Comparison of ENCODE assay signal across 8 mouse cellular contexts in the genomic region with DNA sequence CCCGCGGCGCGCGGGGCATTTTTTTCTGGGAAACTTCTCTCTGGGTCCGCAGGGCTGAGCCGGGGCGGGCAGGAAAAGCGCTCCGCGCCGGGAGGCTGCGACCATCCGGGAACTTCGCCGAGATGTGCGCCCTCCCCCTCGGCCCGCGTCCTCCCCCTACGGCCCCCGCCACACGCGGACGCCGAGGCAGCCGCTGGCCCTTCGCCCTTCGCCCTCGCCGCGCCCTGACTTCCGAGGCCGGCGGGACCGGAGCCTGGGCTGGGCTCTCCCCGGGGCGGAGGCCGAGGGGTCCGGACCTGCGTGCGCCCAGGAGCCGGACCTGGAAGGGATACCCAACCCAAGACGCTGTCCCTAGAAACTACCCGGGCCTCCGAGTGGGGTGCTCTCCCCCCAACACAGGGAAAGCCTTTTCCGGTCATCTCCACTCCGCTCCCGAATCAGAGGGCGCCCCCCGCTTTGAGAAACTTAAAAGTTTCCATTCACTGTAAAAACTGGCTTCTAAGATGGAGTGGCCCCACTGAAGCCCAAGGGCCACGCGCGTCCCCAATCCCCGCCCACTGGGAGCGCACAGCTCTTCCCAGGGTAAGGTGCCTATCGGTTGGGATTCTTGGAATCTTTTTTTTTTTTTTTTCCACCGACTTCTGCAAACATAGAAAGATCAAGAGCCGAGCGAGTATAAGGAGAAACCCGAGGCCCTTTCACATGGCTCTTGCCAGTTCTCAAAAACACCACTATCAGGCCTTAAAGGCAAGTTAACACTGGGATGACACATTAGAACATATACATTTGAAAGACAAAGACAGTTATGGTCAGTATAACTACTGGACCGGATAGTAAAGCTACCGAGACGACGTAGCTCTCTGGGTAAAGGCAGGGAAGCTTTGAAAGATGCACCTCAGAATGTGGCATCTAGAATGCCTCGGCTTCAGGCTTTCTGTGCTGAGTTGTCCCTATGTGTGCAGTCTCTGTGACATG. TPM values are rescaled to one million over a fixed set of nuclear protein-coding genes. Genes with fewer than 3 reads are reported as not detected.
DNase-seq lines count a peak whose midpoint lies in the region; ATAC-seq and TF ChIP-seq lines count a peak whose summit lies in the region.

A gene (minus strand): TSS at position 379 of the 975 bp plus-strand sequence.

- H3K4me1 ChIP-seq in MEL (ENCODE audit: control insufficient read depth in 1 of 2, insufficient read depth in 2 of 2, low read length in 2 of 2) = peaks cover 7 to 16% of the 10 kb centered on the region in 2 experiments
- no peaks in the 10 kb centered on the region for H3K4me1 ChIP-seq in cerebellum, adult 2 months (ENCODE audit: control insufficient read depth, insufficient read depth, low read length)
- peaks cover 9% of the 10 kb centered on the region for H3K4me1 ChIP-seq in lung, adult 2 months (ENCODE audit: control insufficient read depth, insufficient read depth, low read length)

- no peak for TF ChIP-seq EP300 in MEL (IDR thresholded peaks at IDR 0.05; ENCODE audit: low read depth in 1 of 2, low read length in 2 of 2)

- H3K27ac ChIP-seq in MEL (ENCODE audit: control insufficient read depth, low read depth, low read length) = peak within 1 kb of the TSS; percentile 37
- H3K27ac ChIP-seq in cerebellum, adult 2 months (ENCODE audit: insufficient read depth, low read length) = peak within 1 kb of the TSS; percentile 39; the same call in 1 of the 2 replicates

- H3K36me3 ChIP-seq in MEL (ENCODE audit: control insufficient read depth in 1 of 2, insufficient read depth in 2 of 2, low read length in 2 of 2) = peaks cover 0 to 6% of the 10 kb centered on the region in 2 experiments; a peak in 2 of 4 replicates

- no peak for TF ChIP-seq CTCF in MEL (IDR thresholded peaks at IDR 0.05 in 2 of 3, conservative IDR thresholded peaks at IDR 0.05 in 1 of 3; ENCODE audit: control insufficient read depth in 1 of 3, insufficient read depth in 1 of 3, low read depth in 2 of 3, low read length in 3 of 3, poor library complexity in 1 of 3, severe bottlenecking in 1 of 3)
- TF ChIP-seq CTCF in cerebellum, adult 2 months (IDR thresholded peaks at IDR 0.05; ENCODE audit: borderline replicate concordance, insufficient read depth, low read depth, low read length) = no peak
- no peak for TF ChIP-seq CTCF in lung, adult 2 months (IDR thresholded peaks at IDR 0.05; ENCODE audit: insufficient read depth, low read length)

- 3% methylated on average over 65 of the region's 66 CpGs for WGBS in cerebellum, adult 2 months
- 4% methylated on average over 66 of the region's 66 CpGs for WGBS in lung, adult 2 months

- H3K4me3 ChIP-seq in MEL (ENCODE audit: control insufficient read depth in 1 of 2, insufficient read depth in 1 of 2, low read depth in 2 of 2, low read length in 2 of 2) = peak within 1 kb of the TSS; percentile 66 to 76
- H3K4me3 ChIP-seq in cerebellum, adult 2 months (replicated peaks; ENCODE audit: insufficient read depth, low read depth, low read length) = peak within 1 kb of the TSS; percentile 40
- peak within 1 kb of the TSS; percentile 88 for H3K4me3 ChIP-seq in lung, adult 2 months (replicated peaks; ENCODE audit: extremely low read depth, low read depth, low read length)

- no peaks in the 10 kb centered on the region for H3K9me3 ChIP-seq in MEL (replicated peaks; ENCODE audit: insufficient read depth, low read length)

- DNase-seq in MEL (ENCODE audit: low read depth, low spot score) = peak; percentile 57
- DNase-seq in cerebellum, adult 2 months = peak; percentile 35 to 41
- DNase-seq in forelimb bud, embryonic 11.5 days (ENCODE audit: low read depth, low spot score) = peak; percentile 69
- DNase-seq in heart, postnatal 4 days = peak; percentile 87
- peak; percentile 38 to 67 for DNase-seq in layer of hippocampus, adult 18-20 months (ENCODE audit: low spot score in 2 of 2)
- DNase-seq in lung, adult 2 months = peak; percentile 80
- peak; percentile 37 for DNase-seq in thymus, postnatal 14 days

- ATAC-seq in neutrophil, adult 5-6 weeks (ENCODE audit: extremely low read depth, insufficient number of reproducible peaks, low FRiP score, poor library complexity, severe bottlenecking) = no peak

- no peak; a peak in 1 of 4 replicates for TF ChIP-seq POLR2A in MEL (IDR thresholded peaks at IDR 0.05; ENCODE audit: control insufficient read depth in 1 of 2, insufficient read depth in 1 of 2, low read depth in 1 of 2, low read length in 2 of 2, poor library complexity in 1 of 2)
- no peak for TF ChIP-seq POLR2A in cerebellum, adult 2 months (IDR thresholded peaks at IDR 0.05; ENCODE audit: borderline replicate concordance, insufficient read depth, low read length)
- no peak for TF ChIP-seq POLR2A in lung, adult 2 months (IDR thresholded peaks at IDR 0.05; ENCODE audit: borderline replicate concordance, extremely low read depth, low read depth, low read length)

- H3K9ac ChIP-seq in MEL (ENCODE audit: control insufficient read depth, low read depth, low read length, poor library complexity, severe bottlenecking) = peak within 1 kb of the TSS; percentile 93

- H3K27me3 ChIP-seq in MEL (ENCODE audit: control insufficient read depth in 1 of 2, insufficient read depth in 2 of 2, low read length in 2 of 2) = no peaks in the 10 kb centered on the region
- H3K27me3 ChIP-seq in cerebellum, adult 2 months (ENCODE audit: control insufficient read depth, insufficient read depth, low read length) = peaks cover 4% of the 10 kb centered on the region; the same call in 1 of the 2 replicates

- no peak for TF ChIP-seq RAD21 in MEL (IDR thresholded peaks at IDR 0.05; ENCODE audit: low read depth, low read length)

- peaks cover 8% of the 10 kb centered on the region for H3K79me2 ChIP-seq in MEL (ENCODE audit: control insufficient read depth, insufficient read depth, low read length, poor library complexity)

TF ChIP-seq in MEL, 35 proteins besides CTCF, POLR2A, EP300 and RAD21:
- TF ChIP-seq NRF1 (IDR thresholded peaks at IDR 0.05; ENCODE audit: insufficient read depth, low read depth, low read length, poor library complexity, severe bottlenecking) = no peak
- no peak for TF ChIP-seq ZKSCAN1 (IDR thresholded peaks at IDR 0.05; ENCODE audit: low read depth, low read length)
- no peak for TF ChIP-seq MAX (IDR thresholded peaks at IDR 0.05; ENCODE audit: low read length)
- no peak for TF ChIP-seq JUND (IDR thresholded peaks at IDR 0.05; ENCODE audit: low read depth, low read length)
- no peak for TF ChIP-seq MYC (IDR thresholded peaks at IDR 0.05; ENCODE audit: low read depth, low read length)
- 0 out of 2 replicates have a peak, but pooled peaks have one; percentile 13 for TF ChIP-seq SIN3A (IDR thresholded peaks at IDR 0.05; ENCODE audit: low read length)
- no peak for TF ChIP-seq ETS1 (IDR thresholded peaks at IDR 0.05; ENCODE audit: low read depth, low read length)
- 0 out of 2 replicates have a peak, but pooled peaks have one; percentile 11 for TF ChIP-seq HCFC1 (IDR thresholded peaks at IDR 0.05; ENCODE audit: low read depth, low read length)
- TF ChIP-seq ELF1 (IDR thresholded peaks at IDR 0.05; ENCODE audit: low read depth, low read length) = no peak
- TF ChIP-seq KAT2A (conservative IDR thresholded peaks at IDR 0.05; ENCODE audit: low read depth, low read length) = no peak
- TF ChIP-seq NELFE (IDR thresholded peaks at IDR 0.05; ENCODE audit: low read depth, low read length) = peak; percentile 41; the same call in 1 of the 2 replicates
- TF ChIP-seq MXI1 (IDR thresholded peaks at IDR 0.05; ENCODE audit: low read depth, low read length) = no peak; the same call in none of the 2 replicates
- TF ChIP-seq TBP (IDR thresholded peaks at IDR 0.05; ENCODE audit: low read depth, low read length) = peak; percentile 54; the same call in 1 of the 2 replicates
- no peak for TF ChIP-seq MAZ (IDR thresholded peaks at IDR 0.05; ENCODE audit: low read depth, low read length)
- no peak for TF ChIP-seq BHLHE40 (IDR thresholded peaks at IDR 0.05; ENCODE audit: borderline replicate concordance, low read depth, low read length)

RNA-seq across cellular contexts. Expression of the gene that starts here (rescaled TPM):
- total RNA-seq in MEL (2012; rRNA removed) = 5.2 and 7.8 TPM in 2 replicates
- polyA plus RNA-seq in MEL (2012; ENCODE audit: insufficient read depth in 1 of 2, insufficient read length in 2 of 2, low read depth in 1 of 2, low replicate concordance in 2 of 2, missing spikeins in 1 of 2) = 10 to 100 TPM; 27.1 to 83.9 TPM
- polyA plus RNA-seq in cerebellum, adult 2 months (2012; rRNA removed) = 6.1 and 7.2 TPM in 2 replicates
- 10 to 100 TPM; 19.0 to 20.8 TPM for total RNA-seq in heart, postnatal 4 days (2021)
- total RNA-seq in layer of hippocampus, adult 18-20 months (2021) = 10 to 100 TPM in 1 of 2 experiments, 1 to 10 TPM in 1; 9.6 to 11.7 TPM
- 23.1 and 23.8 TPM in 2 replicates for polyA plus RNA-seq in lung, adult 2 months (2012; rRNA removed)
- total RNA-seq in neutrophil, adult 5-6 weeks (2017) = 104 and 109 TPM in 2 replicates

Comparison
In these comparisons a context has a peak if more than half of its experiments do, and no peak if none do; other contexts are left out.
1. DNase-seq: peak in every context shown above with its lines; median percentile 87 in heart, postnatal 4 days; 80 in lung, adult 2 months; 69 in forelimb bud, embryonic 11.5 days; 57 in MEL; 52 in layer of hippocampus, adult 18-20 months; 38 in cerebellum, adult 2 months; 37 in thymus, postnatal 14 days.